ENCODE assay signal across 22 mouse cellular contexts in the genomic region with DNA sequence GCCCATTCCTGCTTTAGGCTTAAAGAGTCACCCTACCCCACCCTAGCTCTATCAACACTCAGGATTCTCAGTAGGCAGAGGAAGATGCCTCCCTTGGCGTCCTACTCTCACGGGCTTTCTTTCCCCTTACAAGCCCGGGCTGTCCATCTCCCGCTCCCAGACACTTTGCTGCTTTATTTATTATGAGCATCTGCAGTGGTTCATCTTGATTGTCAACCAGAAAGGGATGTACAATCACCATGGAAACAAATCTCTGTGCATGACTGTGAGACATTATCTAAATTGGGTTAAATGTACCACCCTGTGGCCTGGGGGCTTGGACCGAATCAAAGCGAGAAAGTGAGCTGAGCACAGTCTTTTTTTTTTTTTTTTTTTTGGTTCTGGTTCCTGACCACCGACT.
DNase-seq lines count a peak whose midpoint lies in the region; ATAC-seq lines count a peak whose summit lies in the region.
"Had no signal": no experiment of that assay in that cellular context is flagged by ENCODE, and none has a peak within 500 bp of the region (broad histone marks: within the 10 kb centered on the region; RNA-seq: fewer than 3 reads in every experiment).

No protein-coding gene starts in this region.

- peak; percentile 71 for ATAC-seq in midbrain, embryonic 13.5 days
- no peak for ATAC-seq in frontal cortex, adult (ENCODE audit: low TSS enrichment)
- ATAC-seq: activated CD4-positive, CD25-positive, alpha-beta regulatory T cell, adult 4 months had no signal

- H3K9me3 ChIP-seq in midbrain, embryonic 13.5 days, result no peaks in the 10 kb centered on the region
- H3K9me3 ChIP-seq: embryonic facial prominence, embryonic 15.5 days; hindbrain, embryonic 15.5 days; lung, embryonic 15.5 days; stomach, embryonic 15.5 days had no signal

- DNase-seq in embryo, embryonic 9.5 days (ENCODE audit: extremely low spot score), result peak; percentile 11
- DNase-seq in embryo, embryonic 11 days, result no peak
- peak; percentile 73 for DNase-seq in retina, postnatal 1 day
- no peak for DNase-seq in retina, embryonic 14.5 days (ENCODE audit: low spot score)
- no peak for DNase-seq in thymus, postnatal 14 days
- DNase-seq in heart, postnatal 25 days (ENCODE audit: low spot score), result no peak
- DNase-seq: cerebellum, adult 8-10 months; gastrocnemius, postnatal 14 days; kidney, adult 18-20 months; lung, postnatal 4 days; right cerebral cortex, postnatal 25 days; thymus, adult 18-20 months had no signal

- no peak overlapping the region for H3K9ac ChIP-seq in midbrain, embryonic 13.5 days (replicated peaks)
- H3K9ac ChIP-seq: embryonic facial prominence, embryonic 15.5 days; hindbrain, embryonic 15.5 days; liver, embryonic 14.5 days; lung, embryonic 15.5 days; stomach, embryonic 15.5 days had no signal

- no peak overlapping the region; the same call in 1 of the 2 replicates for H3K4me2 ChIP-seq in midbrain, embryonic 13.5 days (replicated peaks)
- H3K4me2 ChIP-seq: embryonic facial prominence, embryonic 15.5 days; hindbrain, embryonic 15.5 days; lung, embryonic 15.5 days; stomach, embryonic 15.5 days had no signal

- H3K27me3 ChIP-seq in midbrain, embryonic 13.5 days, result peaks cover 4% of the 10 kb centered on the region; the same call in 1 of the 2 replicates
- H3K27me3 ChIP-seq: embryonic facial prominence, embryonic 15.5 days; hindbrain, embryonic 15.5 days; lung, embryonic 15.5 days; stomach, embryonic 15.5 days had no signal

- H3K27ac ChIP-seq in midbrain, embryonic 13.5 days, result peak overlapping the region; percentile 74
- H3K27ac ChIP-seq: embryonic facial prominence, embryonic 15.5 days; hindbrain, embryonic 15.5 days; kidney, postnatal 0 days; liver, embryonic 14.5 days; lung, embryonic 15.5 days; stomach, embryonic 15.5 days had no signal

- peaks cover 37% of the 10 kb centered on the region for H3K4me1 ChIP-seq in midbrain, embryonic 13.5 days (replicated peaks)
- H3K4me1 ChIP-seq: lung, embryonic 15.5 days; stomach, embryonic 15.5 days had no signal

- intact Hi-C loops in heart, postnatal 25 days (cut with DNase I), result no loop called here

- no peak overlapping the region for H3K4me3 ChIP-seq in midbrain, embryonic 13.5 days (replicated peaks)
- H3K4me3 ChIP-seq: embryonic facial prominence, embryonic 15.5 days; hindbrain, embryonic 15.5 days; lung, embryonic 15.5 days; stomach, embryonic 15.5 days had no signal

- WGBS in midbrain, embryonic 13.5 days, result 8% methylated on average over 7 of the region's 7 CpGs

- no peaks in the 10 kb centered on the region for H3K36me3 ChIP-seq in midbrain, embryonic 13.5 days
- H3K36me3 ChIP-seq: embryonic facial prominence, embryonic 15.5 days; G1E; hindbrain, embryonic 15.5 days; lung, embryonic 15.5 days; stomach, embryonic 15.5 days had no signal

Comparison
In these comparisons a context has a peak if more than half of its experiments do, and no peak if none do; other contexts are left out.
1. DNase-seq: peak in embryo, embryonic 9.5 days (single experiment) and retina, postnatal 1 day (single experiment); none in embryo, embryonic 11 days (single experiment), retina, embryonic 14.5 days (single experiment), thymus, postnatal 14 days (single experiment) and heart, postnatal 25 days (single experiment).